Mouse (Mus musculus): ENCODE measurements around the gene Osbpl10.
"Not testable (repeated sequence)": the region's sequence is repeated elsewhere in the genome, so short reads cannot be mapped to it uniquely, and the experiment has no call there.

- not testable (repeated sequence) for TF ChIP-seq POLR2A (IDR thresholded peaks at IDR 0.05; ENCODE audit: insufficient read depth, low read length); CTCF (IDR thresholded peaks at IDR 0.05; ENCODE audit: low read depth, low read length); EP300 (IDR thresholded peaks at IDR 0.05; ENCODE audit: insufficient read depth, low read depth, low read length)
Observed at GRCm38 (mm10) chr9:115272451-115272850, 294.1 kb downstream of the Osbpl10 start.

Measured in ES-Bruce4 (cell line).